Comparison of ENCODE assay signal across 22 mouse cellular contexts in the genomic region with DNA sequence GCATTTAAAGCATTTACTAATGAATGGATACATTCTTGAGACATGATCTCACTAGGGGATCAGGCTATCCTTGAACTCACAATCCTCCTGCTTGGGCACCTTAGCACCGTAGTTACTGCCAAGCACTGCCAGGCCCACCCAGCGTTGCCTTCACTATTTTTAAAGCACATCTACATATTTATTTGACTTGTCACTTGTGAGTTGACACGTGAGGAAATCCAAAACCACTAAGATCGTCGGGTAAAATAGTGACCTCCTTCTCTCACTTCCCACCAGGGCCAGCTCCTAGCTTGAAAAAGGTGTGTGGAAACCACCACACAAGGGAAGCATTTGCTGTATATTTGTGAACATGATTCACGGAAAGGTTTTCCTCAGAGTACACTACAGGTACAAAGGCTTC. TPM values are rescaled to one million over a fixed set of nuclear protein-coding genes. Genes with fewer than 3 reads are reported as not detected.
DNase-seq lines count a peak whose midpoint lies in the region; ATAC-seq and TF ChIP-seq lines count a peak whose summit lies in the region.
"Had no signal": no experiment of that assay in that cellular context is flagged by ENCODE, and none has a peak within 500 bp of the region (broad histone marks: within the 10 kb centered on the region; RNA-seq: fewer than 3 reads in every experiment).

No protein-coding gene starts in this region.

- H3K4me3 ChIP-seq in megakaryocyte, embryonic 14.5 days (replicated peaks) = peak overlapping the region; percentile 46
- peak overlapping the region; percentile 63 to 72 (median 69) for H3K4me3 ChIP-seq in CH12.LX (replicated peaks in 1 of 3; ENCODE audit: low read depth in 2 of 3, low read length in 2 of 3, poor library complexity in 1 of 3)
- H3K4me3 ChIP-seq: embryonic facial prominence, embryonic 13.5 days; forebrain, embryonic 12.5 days; heart, embryonic 13.5 days; hindbrain, embryonic 12.5 days had no signal

- no peak for ATAC-seq in megakaryocyte, adult 5-6 weeks (ENCODE audit: poor library complexity, severe bottlenecking)
- ATAC-seq in monocyte, adult 5-6 weeks (replicated peaks; ENCODE audit: insufficient number of reproducible peaks, low FRiP score, low TSS enrichment, poor library complexity, severe bottlenecking) = peak; percentile 5; the same call in 1 of the 2 replicates
- ATAC-seq: forebrain, embryonic 16.5 days; hindbrain, embryonic 16.5 days had no signal

- H3K36me3 ChIP-seq in megakaryocyte, embryonic 14.5 days (replicated peaks; ENCODE audit: low read length) = no peaks in the 10 kb centered on the region
- peaks cover 10 to 38% of the 10 kb centered on the region in 2 experiments for H3K36me3 ChIP-seq in CH12.LX (replicated peaks in 1 of 2; ENCODE audit: control insufficient read depth in 1 of 2, insufficient read depth in 1 of 2, low read length in 1 of 2)
- H3K36me3 ChIP-seq: embryonic facial prominence, embryonic 13.5 days; forebrain, embryonic 12.5 days; heart, embryonic 13.5 days; hindbrain, embryonic 12.5 days had no signal

- no peaks in the 10 kb centered on the region for H3K9me3 ChIP-seq in megakaryocyte, embryonic 14.5 days
- peaks cover 3% of the 10 kb centered on the region for H3K9me3 ChIP-seq in CH12.LX (replicated peaks; ENCODE audit: low read length)
- H3K9me3 ChIP-seq: embryonic facial prominence, embryonic 13.5 days; forebrain, embryonic 12.5 days; heart, embryonic 13.5 days; hindbrain, embryonic 12.5 days had no signal

- TF ChIP-seq CTCF in CH12.LX (conservative IDR thresholded peaks at IDR 0.05 in 1 of 2, IDR thresholded peaks at IDR 0.05 in 1 of 2; ENCODE audit: low read depth in 2 of 2, low read length in 2 of 2) = no peak

- H3K4me1 ChIP-seq in megakaryocyte, embryonic 14.5 days = peaks cover 31% of the 10 kb centered on the region
- H3K4me1 ChIP-seq in CH12.LX (ENCODE audit: control insufficient read depth in 1 of 2, insufficient read depth in 2 of 2) = peaks cover 7 to 28% of the 10 kb centered on the region in 2 experiments; a peak in 3 of 4 replicates
- H3K4me1 ChIP-seq: embryonic facial prominence, embryonic 13.5 days; heart, embryonic 13.5 days had no signal

- TF ChIP-seq EP300 in CH12.LX (IDR thresholded peaks at IDR 0.05; ENCODE audit: low read length) = no peak

- no peak for TF ChIP-seq POLR2A in CH12.LX (IDR thresholded peaks at IDR 0.05; ENCODE audit: low read depth, low read length)

- H3K9ac ChIP-seq in CH12.LX (ENCODE audit: insufficient read depth, low read depth) = peak overlapping the region; percentile 94; the same call in 1 of the 2 replicates
- H3K9ac ChIP-seq: embryonic facial prominence, embryonic 13.5 days; forebrain, embryonic 12.5 days; heart, embryonic 13.5 days; hindbrain, embryonic 12.5 days had no signal

- H3K79me2 ChIP-seq in CH12.LX (replicated peaks; ENCODE audit: control insufficient read depth, extremely low read depth, insufficient read depth, poor library complexity, severe bottlenecking) = peaks cover 4% of the 10 kb centered on the region; the same call in 1 of the 2 replicates

- peak overlapping the region; percentile 85 for H3K4me2 ChIP-seq in CH12.LX (ENCODE audit: insufficient read depth, low read depth, poor library complexity, severe bottlenecking)
- H3K4me2 ChIP-seq: forebrain, embryonic 12.5 days; heart, embryonic 13.5 days; hindbrain, embryonic 12.5 days had no signal

- no peak for TF ChIP-seq RAD21 in CH12.LX (IDR thresholded peaks at IDR 0.05; ENCODE audit: low read depth, low read length)

- peaks cover 4% of the 10 kb centered on the region for H3K27me3 ChIP-seq in megakaryocyte, embryonic 14.5 days (replicated peaks)
- H3K27me3 ChIP-seq in CH12.LX (replicated peaks) = no peaks in the 10 kb centered on the region
- H3K27me3 ChIP-seq: embryonic facial prominence, embryonic 13.5 days; forebrain, embryonic 12.5 days had no signal

- H3K27ac ChIP-seq in CH12.LX (ENCODE audit: insufficient read depth, low read depth) = peak overlapping the region; percentile 57
- H3K27ac ChIP-seq: embryonic facial prominence, embryonic 13.5 days; forebrain, embryonic 12.5 days; heart, embryonic 13.5 days; hindbrain, embryonic 12.5 days had no signal

- in situ Hi-C loops in CH12.LX (cut with MboI; ENCODE audit: low pct_ligation_motif_present, low pct_unique_long_range_greater_than_20kb, low sequenced_read_pairs) = no loop called here

- DNase-seq in A20 (ENCODE audit: low read depth, low spot score) = peak; percentile 79
- no peak for DNase-seq in CH12.LX (ENCODE audit: extremely low read depth)
- no peak for DNase-seq in cerebellum, adult 9-11 months
- DNase-seq in retina, postnatal 1 day = no peak

- dilution Hi-C loops in CH12.LX (cut with MboI; ENCODE audit: extremely low pct_ligation_motif_present, extremely low pct_unique_long_range_greater_than_20kb, low sequenced_read_pairs) = no loop called here

TF ChIP-seq in CH12.LX, 34 proteins besides CTCF, POLR2A, EP300 and RAD21:
- no peak for TF ChIP-seq ZMIZ1 (IDR thresholded peaks at IDR 0.05; ENCODE audit: low read depth, low read length)
TF ChIP-seq in CH12.LX: peak in this region for 0.

RNA-seq across cellular contexts. Expression of a gene that starts 0.6 kb away (rescaled TPM):
- 0.64 TPM in 1 of 2 replicates, not detected in the other for polyA plus RNA-seq in megakaryocyte, embryonic 14.5 days (2012; ENCODE audit: insufficient read depth, low replicate concordance)
- 193 and 213 TPM in 2 replicates for total RNA-seq in megakaryocyte, adult 5-6 weeks (2015)
- total RNA-seq in megakaryocyte, adult 5-6 weeks (2017) = 91.8 and 109 TPM in 2 replicates
- total RNA-seq in CH12.LX (2012; rRNA removed) (385 and 450 TPM in 2 replicates), CH12.LX (2014; rRNA removed) (481 and 488 TPM in 2 replicates)
- polyA plus RNA-seq in CH12.LX (2012; ENCODE audit: insufficient read length, low read depth) = 930 and 958 TPM in 2 replicates
- total RNA-seq in monocyte, adult 5-6 weeks (2017) = 387 to 602 TPM (median 587 TPM) in 3 replicates
- total RNA-seq: MEL had no signal
- polyA plus RNA-seq: forebrain, embryonic 12.5 days; forebrain, embryonic 16.5 days had no signal

RNA-seq across cellular contexts. Expression of a gene that starts 18.7 kb away (rescaled TPM):
- polyA plus RNA-seq in megakaryocyte, embryonic 14.5 days (2012; ENCODE audit: insufficient read depth, low replicate concordance) = 2.8 TPM in 1 of 2 replicates, not detected in the other
- total RNA-seq in megakaryocyte, adult 5-6 weeks (2015) = 35.4 and 38.0 TPM in 2 replicates
- 72.9 and 114 TPM in 2 replicates for total RNA-seq in megakaryocyte, adult 5-6 weeks (2017)
- total RNA-seq in CH12.LX (2012; rRNA removed) (574 and 629 TPM in 2 replicates), CH12.LX (2014; rRNA removed) (511 and 534 TPM in 2 replicates)
- 898 and 899 TPM in 2 replicates for polyA plus RNA-seq in CH12.LX (2012; ENCODE audit: insufficient read length, low read depth)
- 415 to 638 TPM (median 573 TPM) in 3 replicates for total RNA-seq in monocyte, adult 5-6 weeks (2017)

RNA-seq across cellular contexts. Expression of a gene that starts 29.5 kb away (rescaled TPM):
- 1.8 TPM in 1 of 2 replicates, not detected in the other for polyA plus RNA-seq in megakaryocyte, embryonic 14.5 days (2012; ENCODE audit: insufficient read depth, low replicate concordance)
- total RNA-seq in megakaryocyte, adult 5-6 weeks (2015) = 145 and 162 TPM in 2 replicates
- total RNA-seq in megakaryocyte, adult 5-6 weeks (2017) = 136 and 181 TPM in 2 replicates
- total RNA-seq in CH12.LX (2012; rRNA removed) (114 and 158 TPM in 2 replicates), CH12.LX (2014; rRNA removed) (105 and 119 TPM in 2 replicates)
- 634 and 699 TPM in 2 replicates for polyA plus RNA-seq in CH12.LX (2012; ENCODE audit: insufficient read length, low read depth)
- 588 to 931 TPM (median 911 TPM) in 3 replicates for total RNA-seq in monocyte, adult 5-6 weeks (2017)
- total RNA-seq: MEL had no signal

RNA-seq across cellular contexts. Expression of a gene that starts 38.5 kb away (rescaled TPM):
- polyA plus RNA-seq in megakaryocyte, embryonic 14.5 days (2012; ENCODE audit: insufficient read depth, low replicate concordance) = not detected in 2 replicates
- 0.07 and 0.25 TPM in 2 replicates for total RNA-seq in megakaryocyte, adult 5-6 weeks (2015)
- total RNA-seq in megakaryocyte, adult 5-6 weeks (2017) = not detected in 2 replicates
- 5.8 and 6.8 TPM in 2 replicates for total RNA-seq in CH12.LX (2012; rRNA removed)
- 10.9 and 12.2 TPM in 2 replicates for total RNA-seq in CH12.LX (2014; rRNA removed)
- polyA plus RNA-seq in CH12.LX (2012; ENCODE audit: insufficient read length, low read depth) = 10.2 and 11.4 TPM in 2 replicates
- 4.9 to 11.5 TPM (median 8.6 TPM) in 3 replicates for total RNA-seq in monocyte, adult 5-6 weeks (2017)
- total RNA-seq: adrenal gland, postnatal 4 days; gastrocnemius, postnatal 10 days; gastrocnemius, postnatal 4 days; heart, adult 8-10 months; heart, postnatal 4 days; MEL had no signal
- polyA plus RNA-seq: cortical plate, adult 2 months; embryonic facial prominence, embryonic 13.5 days; forebrain, embryonic 12.5 days; forebrain, embryonic 16.5 days; frontal cortex, adult 2 months; heart, embryonic 13.5 days; heart, postnatal 0 days had no signal

RNA-seq across cellular contexts. Expression of a gene that starts 48.3 kb away (rescaled TPM):
- 0.76 TPM in 1 of 2 replicates, not detected in the other for polyA plus RNA-seq in megakaryocyte, embryonic 14.5 days (2012; ENCODE audit: insufficient read depth, low replicate concordance)
- total RNA-seq in megakaryocyte, adult 5-6 weeks (2015) = 4.2 and 4.7 TPM in 2 replicates
- total RNA-seq in megakaryocyte, adult 5-6 weeks (2017) = 2.4 and 2.5 TPM in 2 replicates
- total RNA-seq in CH12.LX (2012; rRNA removed) (8.4 and 13.7 TPM in 2 replicates), CH12.LX (2014; rRNA removed) (31.9 and 39.7 TPM in 2 replicates)
- polyA plus RNA-seq in CH12.LX (2012; ENCODE audit: insufficient read length, low read depth) = 19.9 and 27.2 TPM in 2 replicates
- 59.1 to 84.6 TPM (median 63.2 TPM) in 3 replicates for total RNA-seq in monocyte, adult 5-6 weeks (2017)
- polyA plus RNA-seq: embryonic facial prominence, embryonic 13.5 days; forebrain, embryonic 12.5 days; heart, embryonic 13.5 days; hindbrain, embryonic 12.5 days had no signal
